Mouse (Mus musculus): ENCODE data around the gene Gab1. TPM values are rescaled to one million over a fixed set of nuclear protein-coding genes. Genes with fewer than 3 reads are reported as not detected.

The Gab1 gene
- total and polyA plus RNA-seq, 3 experiments: 4.0 to 8.1 TPM; not detected in 1

GRCm38 (mm10) chr8:80821367-80822225, 58.7 kb downstream of the Gab1 start:
- TF ChIP-seq EP300 (IDR thresholded peaks at IDR 0.05; ENCODE audit: low read depth in 1 of 2, low read length in 2 of 2) (no peak), BHLHE40 (IDR thresholded peaks at IDR 0.05; ENCODE audit: borderline replicate concordance, low read depth, low read length) (no peak), ZKSCAN1 (IDR thresholded peaks at IDR 0.05; ENCODE audit: low read depth, low read length) (no peak), TAL1 (IDR thresholded peaks at IDR 0.05; ENCODE audit: low read length) (no peak), JUND (IDR thresholded peaks at IDR 0.05; ENCODE audit: low read depth, low read length) (no peak), SMC3 (IDR thresholded peaks at IDR 0.05; ENCODE audit: low read depth, low read length) (no peak), MEF2A (IDR thresholded peaks at IDR 0.05; ENCODE audit: extremely low read depth, insufficient replicate concordance, low read depth, low read length, poor library complexity, severe bottlenecking) (no peak), TBP (IDR thresholded peaks at IDR 0.05; ENCODE audit: low read depth, low read length) (no peak), RCOR1 (IDR thresholded peaks at IDR 0.05; ENCODE audit: low read depth, low read length) (no peak), USF1 (IDR thresholded peaks at IDR 0.05; ENCODE audit: low read depth, low read length) (no peak), ZC3H11A (IDR thresholded peaks at IDR 0.05; ENCODE audit: low read depth, low read length) (no peak), MAFK (IDR thresholded peaks at IDR 0.05; ENCODE audit: borderline replicate concordance, low read depth, low read length) (no peak), POLR2AphosphoS2 (IDR thresholded peaks at IDR 0.05; ENCODE audit: low read length) (no peak), TCF12 (IDR thresholded peaks at IDR 0.05; ENCODE audit: low read depth, low read length) (no peak), GATA1 (IDR thresholded peaks at IDR 0.05; ENCODE audit: low read depth, low read length) (no peak), SIN3A (IDR thresholded peaks at IDR 0.05; ENCODE audit: low read length) (no peak), CTCF (IDR thresholded peaks at IDR 0.05 in 2 of 3, conservative IDR thresholded peaks at IDR 0.05 in 1 of 3; ENCODE audit: control insufficient read depth in 1 of 3, insufficient read depth in 1 of 3, low read depth in 2 of 3, low read length in 3 of 3, poor library complexity in 1 of 3, severe bottlenecking in 1 of 3) (no peak), MXI1 (IDR thresholded peaks at IDR 0.05; ENCODE audit: low read depth, low read length) (no peak)
- H3K4me1 ChIP-seq (ENCODE audit: control insufficient read depth in 1 of 2, insufficient read depth in 2 of 2, low read length in 2 of 2): no peaks in the 10 kb centered on the region
- no peaks in the 10 kb centered on the region for H3K79me2 ChIP-seq (ENCODE audit: control insufficient read depth, insufficient read depth, low read length, poor library complexity)
- no peaks in the 10 kb centered on the region for H3K9me3 ChIP-seq (replicated peaks; ENCODE audit: insufficient read depth, low read length)
- no peak overlapping the region for H3K27ac ChIP-seq (ENCODE audit: control insufficient read depth, low read depth, low read length)
- no peak overlapping the region for H3K4me3 ChIP-seq (ENCODE audit: control insufficient read depth in 1 of 2, insufficient read depth in 1 of 2, low read depth in 2 of 2, low read length in 2 of 2)
- no peaks in the 10 kb centered on the region for H3K27me3 ChIP-seq (ENCODE audit: control insufficient read depth in 1 of 2, insufficient read depth in 2 of 2, low read length in 2 of 2)
- no peak for DNase-seq (ENCODE audit: low read depth, low spot score)
- H3K9ac ChIP-seq (ENCODE audit: control insufficient read depth, low read depth, low read length, poor library complexity, severe bottlenecking): no peak overlapping the region
- peaks cover 0 to 2% of the 10 kb centered on the region in 2 experiments; a peak in 2 of 4 replicates for H3K36me3 ChIP-seq (ENCODE audit: control insufficient read depth in 1 of 2, insufficient read depth in 2 of 2, low read length in 2 of 2)

GRCm38 (mm10) chr8:80818978-80819377, 61.3 kb downstream of the Gab1 start:
- H3K4me3 ChIP-seq (ENCODE audit: control insufficient read depth in 1 of 2, insufficient read depth in 1 of 2, low read depth in 2 of 2, low read length in 2 of 2): no peak overlapping the region
- no peak for TF ChIP-seq CHD2 (IDR thresholded peaks at IDR 0.05; ENCODE audit: low read length)
- TF ChIP-seq CHD1 (IDR thresholded peaks at IDR 0.05; ENCODE audit: low read depth, low read length): no peak
- H3K79me2 ChIP-seq (ENCODE audit: control insufficient read depth, insufficient read depth, low read length, poor library complexity): no peaks in the 10 kb centered on the region
- H3K9ac ChIP-seq (ENCODE audit: control insufficient read depth, low read depth, low read length, poor library complexity, severe bottlenecking): no peak overlapping the region
- no peaks in the 10 kb centered on the region for H3K4me1 ChIP-seq (ENCODE audit: control insufficient read depth in 1 of 2, insufficient read depth in 2 of 2, low read length in 2 of 2)
- DNase-seq (ENCODE audit: low read depth, low spot score): no peak
- H3K27me3 ChIP-seq (ENCODE audit: control insufficient read depth in 1 of 2, insufficient read depth in 2 of 2, low read length in 2 of 2): no peaks in the 10 kb centered on the region
- H3K27ac ChIP-seq (ENCODE audit: control insufficient read depth, low read depth, low read length): no peak overlapping the region
- no peaks in the 10 kb centered on the region for H3K9me3 ChIP-seq (replicated peaks; ENCODE audit: insufficient read depth, low read length)
- H3K36me3 ChIP-seq (ENCODE audit: control insufficient read depth in 1 of 2, insufficient read depth in 2 of 2, low read length in 2 of 2): peaks cover 0 to 2% of the 10 kb centered on the region in 2 experiments; a peak in 1 of 4 replicates
